Mouse (Mus musculus): ENCODE measurements at regions not wholly inside any gene's neighbourhood (a gene's known extent, or its start where the extent isn't known, plus 50 kb on each side); places are given as distances from the start of the nearest gene placed in this dataset.

DNA sequence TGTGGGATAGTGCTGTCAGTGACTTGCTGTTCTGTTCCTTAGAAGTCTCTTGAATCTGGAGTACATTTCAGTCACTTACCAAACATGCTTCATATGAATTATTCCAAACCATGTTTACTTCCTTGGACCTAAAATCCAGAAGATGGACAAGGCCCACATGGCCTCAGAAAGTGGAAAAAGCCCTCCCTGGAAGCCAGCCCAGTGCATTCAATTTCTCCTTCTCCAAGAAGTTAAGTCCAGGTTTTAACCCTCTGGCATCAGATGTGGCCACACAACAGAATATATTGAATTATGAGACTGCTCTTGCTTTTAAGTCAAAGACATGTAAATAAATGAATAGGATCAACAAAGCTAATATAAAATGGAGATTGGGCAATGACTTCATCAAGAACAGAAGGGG, 2513.5 kb upstream of the Gm7489 start:
- H3K27ac ChIP-seq (ENCODE audit: control insufficient read depth, insufficient read depth, low read length) = no peak overlapping the region
- H3K4me3 ChIP-seq (ENCODE audit: control insufficient read depth, insufficient read depth, low read length) = no peak overlapping the region
- no peaks in the 10 kb centered on the region for H3K36me3 ChIP-seq (ENCODE audit: control insufficient read depth, insufficient read depth, low read length)
- TF ChIP-seq CTCF (IDR thresholded peaks at IDR 0.05; ENCODE audit: borderline replicate concordance, control insufficient read depth, extremely low read depth, insufficient read depth, low read length, poor library complexity) (no peak), POLR2A (IDR thresholded peaks at IDR 0.05; ENCODE audit: control insufficient read depth, extremely low read depth, insufficient read depth, low read length, poor library complexity) (no peak)
- no peak for DNase-seq
- H3K27me3 ChIP-seq (ENCODE audit: control insufficient read depth, insufficient read depth, low read length) = no peaks in the 10 kb centered on the region
- no peaks in the 10 kb centered on the region for H3K4me1 ChIP-seq (replicated peaks; ENCODE audit: control insufficient read depth, insufficient read depth, low read length)

DNA sequence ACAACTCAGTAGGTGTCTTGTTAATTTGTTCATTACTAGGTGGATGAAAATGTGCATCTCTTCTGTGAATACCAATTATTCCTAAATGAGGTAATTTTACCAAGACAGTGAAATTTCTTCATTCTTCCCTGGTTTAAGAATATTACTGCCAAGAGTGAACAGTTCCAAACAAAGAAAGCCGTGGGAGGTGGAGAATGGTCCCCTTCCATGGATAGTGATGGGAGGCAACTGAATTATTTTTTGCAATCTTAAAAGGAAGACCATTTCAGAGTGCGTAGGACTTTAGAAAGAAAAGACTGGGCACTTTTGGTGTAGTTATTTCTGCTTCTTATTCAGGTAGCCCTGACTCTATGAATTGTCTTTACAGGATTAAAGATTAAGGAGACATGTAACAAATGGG, 2494.3 kb upstream of the Gm7489 start:
- no peak for DNase-seq
- TF ChIP-seq CTCF (IDR thresholded peaks at IDR 0.05; ENCODE audit: borderline replicate concordance, control insufficient read depth, extremely low read depth, insufficient read depth, low read length, poor library complexity) (no peak), POLR2A (IDR thresholded peaks at IDR 0.05; ENCODE audit: control insufficient read depth, extremely low read depth, insufficient read depth, low read length, poor library complexity) (no peak)
- Histone ChIP-seq H3K36me3 (ENCODE audit: control insufficient read depth, insufficient read depth, low read length) (no peaks in the 10 kb centered on the region), H3K27me3 (ENCODE audit: control insufficient read depth, insufficient read depth, low read length) (no peaks in the 10 kb centered on the region), H3K4me3 (ENCODE audit: control insufficient read depth, insufficient read depth, low read length) (no peak overlapping the region), H3K4me1 (replicated peaks; ENCODE audit: control insufficient read depth, insufficient read depth, low read length) (no peaks in the 10 kb centered on the region), H3K27ac (ENCODE audit: control insufficient read depth, insufficient read depth, low read length) (no peak overlapping the region)
- WGBS = 90% methylated on average over 2 of the region's 2 CpGs

DNA sequence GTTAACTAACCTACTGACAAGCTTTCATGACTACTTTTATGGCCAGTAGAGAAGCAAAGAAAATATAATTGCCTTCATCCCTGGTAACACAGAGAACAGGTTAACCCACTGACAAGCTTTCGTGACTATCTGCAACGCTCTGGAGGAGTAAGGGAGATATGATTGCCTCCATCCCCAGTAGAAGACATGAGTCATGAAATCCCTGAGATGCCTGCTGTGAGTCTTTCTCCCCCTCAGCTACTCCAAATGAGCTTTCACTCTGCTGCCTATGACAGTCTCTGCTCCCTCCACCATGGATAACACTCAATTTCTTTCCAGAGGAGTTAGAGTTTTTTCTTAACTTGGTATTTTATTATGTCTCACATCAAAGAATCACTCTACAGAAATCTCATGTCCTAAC, 2493.4 kb upstream of the Gm7489 start:
- no peak for DNase-seq
- Histone ChIP-seq H3K4me1 (replicated peaks; ENCODE audit: control insufficient read depth, insufficient read depth, low read length) (no peaks in the 10 kb centered on the region), H3K27me3 (ENCODE audit: control insufficient read depth, insufficient read depth, low read length) (no peaks in the 10 kb centered on the region), H3K4me3 (ENCODE audit: control insufficient read depth, insufficient read depth, low read length) (no peak overlapping the region), H3K27ac (ENCODE audit: control insufficient read depth, insufficient read depth, low read length) (no peak overlapping the region), H3K36me3 (ENCODE audit: control insufficient read depth, insufficient read depth, low read length) (no peaks in the 10 kb centered on the region)
- 98% methylated on average over 2 of the region's 2 CpGs for WGBS
- no peak for TF ChIP-seq POLR2A (IDR thresholded peaks at IDR 0.05; ENCODE audit: control insufficient read depth, extremely low read depth, insufficient read depth, low read length, poor library complexity)
- TF ChIP-seq CTCF (IDR thresholded peaks at IDR 0.05; ENCODE audit: borderline replicate concordance, control insufficient read depth, extremely low read depth, insufficient read depth, low read length, poor library complexity) = no peak

DNA sequence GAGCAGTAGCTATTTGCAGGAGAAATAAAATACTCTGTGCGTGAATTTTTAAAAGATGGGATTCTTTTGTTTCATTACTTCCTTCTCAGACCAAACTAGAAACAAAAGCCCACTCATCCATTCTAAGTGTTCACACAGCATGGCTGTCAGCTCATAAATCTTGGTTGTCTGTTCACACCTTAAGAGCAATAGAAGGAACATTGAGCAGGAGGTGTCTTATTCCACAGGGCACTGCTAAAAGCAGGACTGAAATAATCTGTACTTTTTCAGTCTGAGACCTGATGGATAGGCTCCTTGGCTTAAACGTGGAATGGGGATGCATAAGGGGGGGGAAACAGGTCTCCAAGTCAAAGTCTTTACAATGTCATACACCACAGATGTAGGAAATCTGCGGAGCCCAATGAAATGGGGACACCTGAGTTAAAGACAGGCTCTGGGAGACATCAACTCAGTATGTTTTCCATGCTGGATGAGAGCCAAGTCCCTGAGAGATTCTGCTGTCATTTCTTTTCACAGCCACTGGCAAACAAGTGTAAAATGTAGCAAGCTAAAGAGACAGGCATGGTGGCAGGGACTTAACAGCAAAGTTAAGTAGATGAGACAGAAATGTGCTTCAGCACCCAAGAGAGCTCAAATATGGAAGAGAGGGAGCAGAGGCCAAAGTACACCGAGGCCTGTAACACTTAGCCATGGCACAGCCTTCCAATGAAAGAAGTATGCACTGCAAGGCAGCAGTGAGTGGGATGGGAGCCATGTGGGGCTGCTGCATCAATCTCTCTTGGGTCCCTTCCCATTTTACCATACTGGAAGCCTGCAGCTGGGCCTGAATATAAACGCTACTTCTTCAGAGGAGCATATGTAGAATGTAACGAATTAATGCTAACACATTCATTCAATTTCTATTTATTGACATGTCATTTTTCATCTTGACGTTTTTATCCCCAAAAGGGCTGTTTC, 2492.0 kb upstream of the Gm7489 start:
- Histone ChIP-seq H3K27ac (ENCODE audit: control insufficient read depth, insufficient read depth, low read length) (no peak overlapping the region), H3K27me3 (ENCODE audit: control insufficient read depth, insufficient read depth, low read length) (no peaks in the 10 kb centered on the region), H3K36me3 (ENCODE audit: control insufficient read depth, insufficient read depth, low read length) (no peaks in the 10 kb centered on the region), H3K4me3 (ENCODE audit: control insufficient read depth, insufficient read depth, low read length) (no peak overlapping the region), H3K4me1 (replicated peaks; ENCODE audit: control insufficient read depth, insufficient read depth, low read length) (no peaks in the 10 kb centered on the region)
- WGBS = 85% methylated on average over 7 of the region's 7 CpGs
- no peak for DNase-seq
- TF ChIP-seq CTCF (IDR thresholded peaks at IDR 0.05; ENCODE audit: borderline replicate concordance, control insufficient read depth, extremely low read depth, insufficient read depth, low read length, poor library complexity) = no peak
- TF ChIP-seq POLR2A (IDR thresholded peaks at IDR 0.05; ENCODE audit: control insufficient read depth, extremely low read depth, insufficient read depth, low read length, poor library complexity) = no peak

DNA sequence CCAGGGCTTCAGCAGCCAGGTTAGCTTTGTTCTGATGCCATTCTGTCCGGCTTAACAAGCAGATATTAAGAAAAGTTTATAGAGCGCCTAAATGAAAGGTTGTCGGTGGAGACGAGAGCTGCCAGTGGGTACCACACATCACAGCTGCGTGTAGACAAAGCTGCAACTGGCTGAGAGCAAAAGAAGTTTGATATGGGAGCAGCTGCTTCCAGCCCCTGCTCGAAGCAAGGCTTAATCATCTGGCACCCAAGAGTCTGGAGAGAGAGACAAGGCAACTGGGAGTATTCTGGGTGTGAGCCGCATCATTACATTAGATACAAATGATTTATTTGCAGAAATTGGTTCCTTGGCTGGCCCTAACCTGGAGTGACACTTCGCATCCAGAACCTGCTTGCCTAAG, 2488.7 kb upstream of the Gm7489 start:
- TF ChIP-seq POLR2A (IDR thresholded peaks at IDR 0.05; ENCODE audit: control insufficient read depth, extremely low read depth, insufficient read depth, low read length, poor library complexity) (no peak), CTCF (IDR thresholded peaks at IDR 0.05; ENCODE audit: borderline replicate concordance, control insufficient read depth, extremely low read depth, insufficient read depth, low read length, poor library complexity) (no peak)
- Histone ChIP-seq H3K4me1 (replicated peaks; ENCODE audit: control insufficient read depth, insufficient read depth, low read length) (no peaks in the 10 kb centered on the region), H3K27ac (ENCODE audit: control insufficient read depth, insufficient read depth, low read length) (no peak overlapping the region), H3K36me3 (ENCODE audit: control insufficient read depth, insufficient read depth, low read length) (no peaks in the 10 kb centered on the region), H3K27me3 (ENCODE audit: control insufficient read depth, insufficient read depth, low read length) (no peaks in the 10 kb centered on the region), H3K4me3 (ENCODE audit: control insufficient read depth, insufficient read depth, low read length) (no peak overlapping the region)
- DNase-seq = no peak
- 91% methylated on average over 8 of the region's 8 CpGs for WGBS

DNA sequence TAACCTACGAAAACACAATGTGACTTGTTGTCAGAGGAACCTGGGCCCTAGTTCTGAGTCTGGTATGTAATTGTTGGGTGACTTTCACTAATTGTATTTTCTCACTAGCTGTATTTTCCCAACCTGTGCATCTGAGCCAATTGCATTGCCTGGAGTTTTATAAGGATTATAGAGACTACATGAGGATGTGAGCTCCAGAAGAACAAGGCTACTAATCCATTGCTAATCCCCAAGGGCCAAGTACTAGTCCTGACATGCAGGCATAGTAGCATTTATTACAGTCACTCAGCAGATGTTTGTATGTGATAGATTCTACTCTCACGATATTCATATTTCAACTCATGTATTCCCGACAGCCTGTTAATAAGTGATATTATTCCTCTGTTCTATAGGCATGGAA, 2481.1 kb upstream of the Gm7489 start:
- Histone ChIP-seq H3K4me3 (ENCODE audit: control insufficient read depth, insufficient read depth, low read length) (no peak overlapping the region), H3K4me1 (replicated peaks; ENCODE audit: control insufficient read depth, insufficient read depth, low read length) (no peaks in the 10 kb centered on the region), H3K27ac (ENCODE audit: control insufficient read depth, insufficient read depth, low read length) (no peak overlapping the region), H3K36me3 (ENCODE audit: control insufficient read depth, insufficient read depth, low read length) (no peaks in the 10 kb centered on the region), H3K27me3 (ENCODE audit: control insufficient read depth, insufficient read depth, low read length) (no peaks in the 10 kb centered on the region)
- no peak for DNase-seq
- 96% methylated on average over 3 of the region's 3 CpGs for WGBS
- TF ChIP-seq POLR2A (IDR thresholded peaks at IDR 0.05; ENCODE audit: control insufficient read depth, extremely low read depth, insufficient read depth, low read length, poor library complexity) = no peak
- no peak for TF ChIP-seq CTCF (IDR thresholded peaks at IDR 0.05; ENCODE audit: borderline replicate concordance, control insufficient read depth, extremely low read depth, insufficient read depth, low read length, poor library complexity)

Data from thymus, adult 2 months (tissue).